Mouse (Mus musculus) kidney, postnatal 0 days (tissue): ENCODE measurements around the gene Zzz3. TPM values are rescaled to one million over a fixed set of nuclear protein-coding genes. Genes with fewer than 3 reads are reported as not detected.

ENCODE experiments used
- ATAC-seq: fragments of 200-750 bp; cut with Nextera tagmentation; replicated peaks from 2 replicates; pipeline ENCODE4 v1.8.0; 2017; ENCODE audit warnings: low read depth, moderate number of reproducible peaks, moderate TSS enrichment, moderate library complexity; ENCODE audit not compliant: low FRiP score
- DNase-seq: peaks from one replicate; pipeline ENCODE4 v3.0.0-alpha.2; 2016; ENCODE audit warnings: low spot score
- H3K27ac ChIP-seq: fragments of 300-500 bp; sonication (generic); 2 replicates; pipeline ENCODE4 v1.5.1; 2014; ENCODE audit warnings: mild to moderate bottlenecking
- H3K27me3 ChIP-seq: fragments of 300-500 bp; sonication (generic); 2 replicates; pipeline ENCODE4 v1.6.1; 2014; ENCODE audit warnings: low read length, mixed read lengths; ENCODE audit not compliant: insufficient read depth
- H3K36me3 ChIP-seq: fragments of 300-500 bp; sonication (generic); 2 replicates; pipeline ENCODE4 v1.6.1; 2014; ENCODE audit warnings: low read length, mixed read lengths; ENCODE audit not compliant: insufficient read depth
- H3K4me1 ChIP-seq: fragments of 300-500 bp; sonication (generic); replicated peaks from 2 replicates; pipeline ENCODE4 v1.6.1; 2014; ENCODE audit warnings: antibody characterized with exemption, low read length, mixed read lengths; ENCODE audit not compliant: insufficient read depth
- H3K4me2 ChIP-seq: fragments of 300-500 bp; sonication (generic); 2 replicates; pipeline ENCODE4 v1.6.1; 2014; ENCODE audit warnings: mild to moderate bottlenecking, low read length, moderate library complexity, mixed read lengths
- H3K4me3 ChIP-seq: fragments of 300-500 bp; sonication (generic); replicated peaks from 2 replicates; pipeline ENCODE4 v1.5.1; 2014; ENCODE audit warnings: low read depth, low read length
- H3K9ac ChIP-seq: fragments of 300-500 bp; sonication (generic); 2 replicates; pipeline ENCODE4 v1.6.1; 2014; ENCODE audit warnings: low read depth, low read length
- H3K9me3 ChIP-seq: fragments of 300-500 bp; sonication (generic); replicated peaks from 2 replicates; pipeline ENCODE4 v1.6.1; 2016; ENCODE audit warnings: low read length, inconsistent platforms, mixed read lengths
- CTCF ChIP-seq: IDR thresholded peaks from 2 replicates; pipeline ENCODE4 v1.5.1; 2016; ENCODE audit warnings: antibody characterized with exemption, low read depth, mild to moderate bottlenecking, moderate library complexity
- WGBS: fragments of 180-500 bp; shearing (Covaris S2); extraction: QIAGEN DNeasy Blood & Tissue Kit; methylation state at CpG from one replicate; pipeline ENCODE4 v1.1.7; 2014; 5-methylcytosine and 5-hydroxymethylcytosine counted together
- polyA plus RNA-seq: library from polyadenylated mRNA; unstranded; fragments of >200 nt; fragmentation: Nextera tagmentation; extraction: Ambion mirVana; gene quantifications from 2 replicates; pipeline ENCODE4 v1.2.1, GENCODE M21; 2015

The Zzz3 gene
- polyA plus RNA-seq, 1 experiment from 2014 or later = 44.4 TPM

GRCm38 (mm10) chr3:152350431-152350830, 44.8 kb upstream of the Zzz3 start:
- ATAC-seq (no peak), DNase-seq (no peak)
- no peak overlapping the region for H3K4me3 ChIP-seq
- 64% methylated on average over 3 of the region's 3 CpGs for WGBS
- H3K4me2 ChIP-seq = no peak overlapping the region
- no peaks in the 10 kb centered on the region for H3K36me3 ChIP-seq
- H3K27ac ChIP-seq = no peak overlapping the region
- TF ChIP-seq CTCF = no peak
- H3K9me3 ChIP-seq = no peaks in the 10 kb centered on the region
- H3K9ac ChIP-seq = no peak overlapping the region
- H3K27me3 ChIP-seq = no peaks in the 10 kb centered on the region
- peaks cover 4% of the 10 kb centered on the region; the same call in 1 of the 2 replicates for H3K4me1 ChIP-seq

- no peaks in the 10 kb centered on the region for H3K27me3 ChIP-seq
- H3K9ac ChIP-seq = no peak overlapping the region
- no peaks in the 10 kb centered on the region for H3K36me3 ChIP-seq
- DNase-seq (no peak), ATAC-seq (no peak)
- H3K27ac ChIP-seq = no peak overlapping the region
- no peaks in the 10 kb centered on the region for H3K9me3 ChIP-seq
- no peak overlapping the region for H3K4me2 ChIP-seq
- TF ChIP-seq CTCF = no peak
- 78% methylated on average over 5 of the region's 5 CpGs for WGBS
- H3K4me3 ChIP-seq = no peak overlapping the region
- H3K4me1 ChIP-seq = peaks cover 4% of the 10 kb centered on the region; the same call in 1 of the 2 replicates
Measured at GRCm38 (mm10) chr3:152350966-152351365, 44.3 kb upstream of the Zzz3 start.

GRCm38 (mm10) chr3:152352289-152352688, 43.0 kb upstream of the Zzz3 start:
- H3K36me3 ChIP-seq = 0 out of 2 replicates have a peak, but pooled peaks cover 2% of the 10 kb centered on the region
- TF ChIP-seq CTCF = no peak
- H3K4me3 ChIP-seq = no peak overlapping the region
- DNase-seq = no peak
- H3K9ac ChIP-seq = no peak overlapping the region
- ATAC-seq = no peak
- no peak overlapping the region for H3K4me2 ChIP-seq
- no peaks in the 10 kb centered on the region for H3K27me3 ChIP-seq
- no peak overlapping the region for H3K27ac ChIP-seq
- no peaks in the 10 kb centered on the region for H3K9me3 ChIP-seq
- H3K4me1 ChIP-seq = peaks cover 2% of the 10 kb centered on the region; the same call in 1 of the 2 replicates
- 68% methylated on average over 4 of the region's 4 CpGs for WGBS

GRCm38 (mm10) chr3:152353434-152354177, 41.7 kb upstream of the Zzz3 start:
- no peak overlapping the region for H3K9ac ChIP-seq
- ATAC-seq (no peak), DNase-seq (no peak)
- H3K27me3 ChIP-seq = no peaks in the 10 kb centered on the region
- H3K27ac ChIP-seq = no peak overlapping the region
- H3K9me3 ChIP-seq = no peaks in the 10 kb centered on the region
- no peak overlapping the region for H3K4me2 ChIP-seq
- WGBS = 84% methylated on average over 10 of the region's 10 CpGs
- H3K4me1 ChIP-seq = no peaks in the 10 kb centered on the region; the same call in 1 of the 2 replicates
- H3K36me3 ChIP-seq = 0 out of 2 replicates have a peak, but pooled peaks cover 5% of the 10 kb centered on the region
- H3K4me3 ChIP-seq = no peak overlapping the region
- TF ChIP-seq CTCF = no peak

GRCm38 (mm10) chr3:152355361-152355760, 39.9 kb upstream of the Zzz3 start:
- H3K36me3 ChIP-seq = 0 out of 2 replicates have a peak, but pooled peaks cover 6% of the 10 kb centered on the region
- ATAC-seq (no peak), DNase-seq (peak; percentile 25)
- no peaks in the 10 kb centered on the region; the same call in 1 of the 2 replicates for H3K4me1 ChIP-seq
- 42% methylated on average over 5 of the region's 5 CpGs for WGBS
- no peaks in the 10 kb centered on the region for H3K27me3 ChIP-seq
- H3K4me2 ChIP-seq = no peak overlapping the region
- no peaks in the 10 kb centered on the region for H3K9me3 ChIP-seq
- no peak for TF ChIP-seq CTCF
- H3K9ac ChIP-seq = no peak overlapping the region
- no peak overlapping the region for H3K4me3 ChIP-seq
- H3K27ac ChIP-seq = no peak overlapping the region

GRCm38 (mm10) chr3:152356751-152357150, 38.5 kb upstream of the Zzz3 start:
- 50% methylated on average over 9 of the region's 9 CpGs for WGBS
- Histone ChIP-seq H3K9me3 (no peaks in the 10 kb centered on the region), H3K9ac (no peak overlapping the region), H3K4me1 (no peaks in the 10 kb centered on the region), H3K4me2 (no peak overlapping the region), H3K36me3 (peaks cover 14% of the 10 kb centered on the region; the same call in 1 of the 2 replicates), H3K4me3 (no peak overlapping the region), H3K27me3 (no peaks in the 10 kb centered on the region), H3K27ac (no peak overlapping the region)
- no peak for TF ChIP-seq CTCF
- DNase-seq (peak; percentile 54), ATAC-seq (peak; percentile 96)
